Mouse (Mus musculus) granulocyte monocyte progenitor cell, adult 5-6 weeks (primary cell): ENCODE measurements around the gene Aspdh. TPM values are rescaled to one million over a fixed set of nuclear protein-coding genes. Genes with fewer than 3 reads are reported as not detected.
A peak's percentile ranks its signal among the peaks of the same experiment; 100 is the strongest.

Experiments
- ATAC-seq: replicated peaks from 2 replicates; pipeline ENCODE4 v1.8.0; 2016; ENCODE audit warnings: mild to moderate bottlenecking, moderate TSS enrichment, inconsistent platforms; ENCODE audit not compliant: poor library complexity, severe bottlenecking
- total RNA-seq, 2 experiments: library from RNA; stranded (forward) in 1 of 2; stranded (reverse) in 1 of 2; fragments of 200-712, 200-1000 nt in 1 of 2; fragments of >200 nt in 1 of 2; fragmentation: Nextera tagmentation in 1 of 2; gene quantifications; 2 replicates each; pipeline ENCODE4 v1.2.3; 2014 to 2017

Gene Aspdh
- total RNA-seq, 2 experiments from 2014 or later, result not detected

GRCm38 (mm10) chr7:44470696-44471612, 5.8 kb downstream of the Aspdh start:
- ATAC-seq, result no peak

- no peak for ATAC-seq
Observed at GRCm38 (mm10) chr7:44471880-44472557, 6.8 kb downstream of the Aspdh start.

GRCm38 (mm10) chr7:44472558-44472885, 7.3 kb downstream of the Aspdh start:
- no peak for ATAC-seq

GRCm38 (mm10) chr7:44472961-44473646, 7.9 kb downstream of the Aspdh start:
- ATAC-seq, result no peak

GRCm38 (mm10) chr7:44474419-44474818, 9.2 kb downstream of the Aspdh start:
- no peak for ATAC-seq

GRCm38 (mm10) chr7:44475046-44475614, 9.9 kb downstream of the Aspdh start:
- ATAC-seq, result no peak

- ATAC-seq, result no peak
Observed at GRCm38 (mm10) chr7:44482836-44483435, 17.7 kb downstream of the Aspdh start.

- no peak for ATAC-seq
Observed at GRCm38 (mm10) chr7:44484109-44484508, 18.9 kb downstream of the Aspdh start.

GRCm38 (mm10) chr7:44484841-44485571, 19.8 kb downstream of the Aspdh start:
- peak; percentile 90 for ATAC-seq

GRCm38 (mm10) chr7:44485572-44486195, 20.5 kb downstream of the Aspdh start:
- no peak for ATAC-seq

GRCm38 (mm10) chr7:44486927-44487575, 21.9 kb downstream of the Aspdh start:
- no peak for ATAC-seq

GRCm38 (mm10) chr7:44487936-44488335, 22.7 kb downstream of the Aspdh start:
- no peak for ATAC-seq

- ATAC-seq, result no peak
Observed at GRCm38 (mm10) chr7:44488545-44488944, 23.4 kb downstream of the Aspdh start.

- no peak for ATAC-seq
Observed at GRCm38 (mm10) chr7:44490281-44490680, 25.1 kb downstream of the Aspdh start.

- ATAC-seq, result no peak
Observed at GRCm38 (mm10) chr7:44491391-44491790, 26.2 kb downstream of the Aspdh start.

- ATAC-seq, result no peak
Observed at GRCm38 (mm10) chr7:44492166-44492826, 27.1 kb downstream of the Aspdh start.

- no peak for ATAC-seq
Observed at GRCm38 (mm10) chr7:44494681-44495080, 29.5 kb downstream of the Aspdh start.

- no peak for ATAC-seq
Observed at GRCm38 (mm10) chr7:44495086-44495485, 29.9 kb downstream of the Aspdh start.
